Mouse (Mus musculus): ENCODE results near the gene Csf2rb. TPM values are rescaled to one million over a fixed set of nuclear protein-coding genes. Genes with fewer than 3 reads are reported as not detected.
"Not testable (repeated sequence)": the region's sequence is repeated elsewhere in the genome, so short reads cannot be mapped to it uniquely, and the experiment has no call there.

Gene Csf2rb
- total RNA-seq (2021) (1 to 10 TPM; 1.6 to 2.2 TPM), polyA plus RNA-seq (2012; rRNA removed) (2.1 and 2.8 TPM in 2 replicates)
- long read RNA-seq = 0 reads

GRCm38 (mm10) chr15:78325671-78326339 lies at the start of gene Csf2rb:
Gene Csf2rb (plus strand): TSS chr15:78325752.
- H3K4me3 ChIP-seq = no peak within 1 kb of the TSS
- H3K27me3 ChIP-seq (ENCODE audit: control insufficient read depth, insufficient read depth, low read length) = no peaks in the 10 kb centered on the region
- H3K9ac ChIP-seq (ENCODE audit: low read depth, low read length) = no peak within 1 kb of the TSS
- no peaks in the 10 kb centered on the region for H3K36me3 ChIP-seq (ENCODE audit: control insufficient read depth, insufficient read depth, low read length)
- peak within 1 kb of the TSS; percentile 15; the same call in 1 of the 2 replicates for H3K27ac ChIP-seq
- WGBS = 54% methylated on average over 11 of the region's 11 CpGs
- intact Hi-C loops (cut with DNase I) = no loop called here
- peak in 1 of 2 experiments; percentile 56 for DNase-seq
- H3K4me1 ChIP-seq (ENCODE audit: control insufficient read depth, insufficient read depth, low read length) = peaks cover 2% of the 10 kb centered on the region; the same call in 1 of the 2 replicates
- H3K79me2 ChIP-seq (replicated peaks; ENCODE audit: control insufficient read depth, insufficient read depth, low read length) = no peaks in the 10 kb centered on the region
- TF ChIP-seq CTCF (IDR thresholded peaks at IDR 0.05) = no peak
- no peak for TF ChIP-seq EP300 (IDR thresholded peaks at IDR 0.05; ENCODE audit: insufficient read depth, low read depth, low read length)
- TF ChIP-seq POLR2A (IDR thresholded peaks at IDR 0.05; ENCODE audit: insufficient read depth, low read depth, low read length) = 0 out of 2 replicates have a peak, but pooled peaks have one; percentile 27

DNA sequence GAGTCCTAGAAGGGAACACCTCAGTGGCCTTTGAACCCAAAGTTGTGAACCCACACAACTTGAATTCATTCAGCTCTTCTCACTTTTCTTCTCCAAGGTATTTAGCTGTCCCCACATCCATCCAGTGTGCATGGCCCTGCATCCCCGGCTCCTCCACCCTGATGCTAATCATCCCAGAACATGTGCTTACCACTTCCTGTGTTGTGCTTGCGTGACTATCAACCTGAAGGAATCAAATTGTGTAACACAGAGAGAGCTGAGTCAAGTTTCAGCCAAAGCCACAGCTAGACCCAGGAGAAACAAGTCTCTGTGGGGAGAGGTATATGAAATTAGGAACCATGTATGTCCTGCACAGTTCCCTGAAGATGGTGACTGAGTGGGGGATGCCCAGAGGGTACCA lies 47.2 kb upstream of the Csf2rb start:
- no peak for DNase-seq
- WGBS = 28% methylated on average over 2 of the region's 2 CpGs
- TF ChIP-seq EP300 (IDR thresholded peaks at IDR 0.05; ENCODE audit: insufficient read depth, low read depth, low read length) = no peak
- no peak for TF ChIP-seq POLR2A (IDR thresholded peaks at IDR 0.05; ENCODE audit: insufficient read depth, low read depth, low read length)
- TF ChIP-seq CTCF (IDR thresholded peaks at IDR 0.05) = no peak
- Histone ChIP-seq H3K9ac (ENCODE audit: low read depth, low read length) (no peak overlapping the region), H3K4me3 (no peak overlapping the region), H3K4me1 (ENCODE audit: control insufficient read depth, insufficient read depth, low read length) (no peaks in the 10 kb centered on the region; the same call in 1 of the 2 replicates), H3K27me3 (ENCODE audit: control insufficient read depth, insufficient read depth, low read length) (no peaks in the 10 kb centered on the region), H3K36me3 (ENCODE audit: control insufficient read depth, insufficient read depth, low read length) (no peaks in the 10 kb centered on the region), H3K27ac (no peak overlapping the region), H3K79me2 (replicated peaks; ENCODE audit: control insufficient read depth, insufficient read depth, low read length) (no peaks in the 10 kb centered on the region)
- intact Hi-C loops (cut with DNase I) = no loop called here

- Histone ChIP-seq H3K4me1 (ENCODE audit: control insufficient read depth, insufficient read depth, low read length) (peaks cover 3% of the 10 kb centered on the region; the same call in 1 of the 2 replicates), H3K27me3 (ENCODE audit: control insufficient read depth, insufficient read depth, low read length) (no peaks in the 10 kb centered on the region), H3K9ac (ENCODE audit: low read depth, low read length) (no peak overlapping the region), H3K4me3 (no peak overlapping the region), H3K27ac (no peak overlapping the region), H3K79me2 (replicated peaks; ENCODE audit: control insufficient read depth, insufficient read depth, low read length) (no peaks in the 10 kb centered on the region), H3K36me3 (ENCODE audit: control insufficient read depth, insufficient read depth, low read length) (no peaks in the 10 kb centered on the region)
- TF ChIP-seq CTCF (IDR thresholded peaks at IDR 0.05) (no peak), EP300 (IDR thresholded peaks at IDR 0.05; ENCODE audit: insufficient read depth, low read depth, low read length) (no peak), POLR2A (IDR thresholded peaks at IDR 0.05; ENCODE audit: insufficient read depth, low read depth, low read length) (no peak)
- intact Hi-C loops (cut with DNase I) = no loop called here
- DNase-seq = no peak
- WGBS = 93% methylated on average over 5 of the region's 5 CpGs
These were observed 37.6 kb upstream of the Csf2rb start for GRCm38 (mm10) chr15:78287941-78288340.

- WGBS = 44% methylated on average over 5 of the region's 5 CpGs
- H3K79me2 ChIP-seq (replicated peaks; ENCODE audit: control insufficient read depth, insufficient read depth, low read length); H3K4me1 ChIP-seq (ENCODE audit: control insufficient read depth, insufficient read depth, low read length); H3K4me3 ChIP-seq; H3K9ac ChIP-seq (ENCODE audit: low read depth, low read length); H3K36me3 ChIP-seq (ENCODE audit: control insufficient read depth, insufficient read depth, low read length); H3K27ac ChIP-seq; H3K27me3 ChIP-seq (ENCODE audit: control insufficient read depth, insufficient read depth, low read length); intact Hi-C loops (cut with DNase I): not testable (repeated sequence)
- DNase-seq = peak in 1 of 2 experiments; percentile 12
These were observed 35.8 kb upstream of the Csf2rb start for GRCm38 (mm10) chr15:78289775-78290174.

DNA sequence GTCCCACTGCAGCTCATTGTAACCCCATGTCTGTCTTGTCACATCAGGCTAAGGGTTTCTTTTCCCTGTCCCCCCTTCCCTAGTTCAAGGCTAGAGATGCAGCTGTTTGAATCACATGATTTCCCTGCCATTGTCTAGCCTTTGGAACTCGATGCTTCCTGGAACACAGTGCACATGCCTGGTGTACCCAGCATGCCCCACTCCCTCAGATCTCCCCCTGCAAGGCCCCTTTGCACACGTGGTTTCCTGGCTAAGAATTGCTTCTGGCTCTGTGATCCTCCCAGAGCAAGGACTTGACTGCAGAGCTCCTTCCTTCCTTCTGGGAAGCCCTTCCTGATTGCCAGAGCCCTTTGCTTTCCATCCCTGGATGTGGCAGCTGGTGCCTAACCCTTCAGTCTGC lies 32.3 kb upstream of the Csf2rb start:
- H3K9ac ChIP-seq (ENCODE audit: low read depth, low read length); H3K4me3 ChIP-seq; H3K36me3 ChIP-seq (ENCODE audit: control insufficient read depth, insufficient read depth, low read length); H3K27me3 ChIP-seq (ENCODE audit: control insufficient read depth, insufficient read depth, low read length); DNase-seq; H3K79me2 ChIP-seq (replicated peaks; ENCODE audit: control insufficient read depth, insufficient read depth, low read length); intact Hi-C loops (cut with DNase I); H3K4me1 ChIP-seq (ENCODE audit: control insufficient read depth, insufficient read depth, low read length): not testable (repeated sequence)
- WGBS = 3% methylated on average over 2 of the region's 2 CpGs
- H3K27ac ChIP-seq = peak overlapping the region; percentile 51

DNA sequence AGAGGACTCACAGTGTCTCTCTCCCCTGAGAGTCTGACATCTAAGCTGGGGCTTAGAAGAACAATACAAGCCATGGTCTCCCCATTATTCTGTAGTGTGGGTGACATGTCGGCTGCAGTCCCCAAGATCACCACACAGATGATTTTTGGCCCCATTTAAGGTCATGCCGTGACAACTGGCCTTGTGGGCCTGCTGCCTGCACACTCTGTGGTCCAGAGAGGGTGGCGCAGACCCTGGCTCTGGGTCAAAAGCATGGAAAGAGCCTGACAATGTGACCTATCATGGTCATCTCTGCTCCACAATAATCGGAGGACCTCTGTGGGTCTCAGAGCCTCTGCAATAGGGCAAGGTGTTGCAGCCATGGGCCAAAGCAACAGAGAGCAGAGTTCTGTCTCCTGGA lies 31.8 kb upstream of the Csf2rb start:
- H3K4me1 ChIP-seq (ENCODE audit: control insufficient read depth, insufficient read depth, low read length) = peaks cover 8% of the 10 kb centered on the region
- TF ChIP-seq CTCF (IDR thresholded peaks at IDR 0.05) (no peak), EP300 (IDR thresholded peaks at IDR 0.05; ENCODE audit: insufficient read depth, low read depth, low read length) (no peak), POLR2A (IDR thresholded peaks at IDR 0.05; ENCODE audit: insufficient read depth, low read depth, low read length) (no peak)
- intact Hi-C loops (cut with DNase I) = loop anchor here (1.0 kb wide), 1 partner anchor 44 kb away; no protein-coding TSS in a partner anchor
- no peak overlapping the region for H3K9ac ChIP-seq (ENCODE audit: low read depth, low read length)
- H3K27ac ChIP-seq = no peak overlapping the region
- 73% methylated on average over 4 of the region's 4 CpGs for WGBS
- no peaks in the 10 kb centered on the region for H3K79me2 ChIP-seq (replicated peaks; ENCODE audit: control insufficient read depth, insufficient read depth, low read length)
- no peaks in the 10 kb centered on the region for H3K36me3 ChIP-seq (ENCODE audit: control insufficient read depth, insufficient read depth, low read length)
- no peak for DNase-seq
- no peak overlapping the region for H3K4me3 ChIP-seq
- no peaks in the 10 kb centered on the region for H3K27me3 ChIP-seq (ENCODE audit: control insufficient read depth, insufficient read depth, low read length)
